Mouse (Mus musculus) adrenal gland, adult 10 weeks (tissue): ENCODE measurements around the gene Camk1d. TPM values are rescaled to one million over a fixed set of nuclear protein-coding genes. Genes with fewer than 3 reads are reported as not detected.

ENCODE experiments used
- polyA plus RNA-seq: library from polyadenylated mRNA; stranded (reverse); fragments of 350-450 nt; fragmentation: Illumina TruSeq; extraction: RNeasy Lipid Tissue Mini Kit (QIAGEN cat#74804); gene quantifications from one replicate; pipeline ENCODE4 v1.2.3, GENCODE M21; 2014; ENCODE audit warnings: low read depth, low replicate concordance

Gene Camk1d
- 8.3 TPM for polyA plus RNA-seq

GRCm38 (mm10) chr2:5714211-5715053 lies at the start of gene Camk1d:
Gene Camk1d (minus strand): TSS chr2:5714515.

Other genes with a start within 250 kb of the Camk1d start
- gene Nudt5, start 130.5 kb upstream of the Camk1d start, polyA plus RNA-seq = 44.2 TPM
- 261 TPM for gene Cdc123, start 130.6 kb upstream of the Camk1d start, polyA plus RNA-seq
- gene Gm13199, start 148.4 kb upstream of the Camk1d start, polyA plus RNA-seq = not detected
- 54.1 TPM for gene Sec61a2, start 180.9 kb upstream of the Camk1d start, polyA plus RNA-seq
- 10.6 TPM for gene Dhtkd1, start 228.3 kb upstream of the Camk1d start, polyA plus RNA-seq
- gene Upf2, start 237.0 kb upstream of the Camk1d start, polyA plus RNA-seq = 77.6 TPM